Mouse (Mus musculus): ENCODE data around the gene Tdgf1. TPM values are rescaled to one million over a fixed set of nuclear protein-coding genes. Genes with fewer than 3 reads are reported as not detected.

Tdgf1 gene
- polyA plus RNA-seq, 1 experiment from 2014 or later = 0.63 TPM

Small RNA genes within 50 kb of the gene (microRNA-seq; reads per million reads assigned to microRNA genes)
- not detected for gene Gm24269 (ENCODE audit: borderline number of aligned reads)

Other genes with a start within 250 kb of the Tdgf1 start
- gene Myl3, start 204.3 kb downstream of the Tdgf1 start, polyA plus RNA-seq (2014; fragmentation: Nextera tagmentation; extraction: Ambion mirVana) = 39.1 and 53.6 TPM in 2 replicates
- 97.5 and 98.0 TPM in 2 replicates for gene Pth1r, start 199.0 kb downstream of the Tdgf1 start, polyA plus RNA-seq (2014; fragmentation: Nextera tagmentation; extraction: Ambion mirVana)
- not detected in 2 replicates for gene Prss42, start 148.0 kb downstream of the Tdgf1 start, polyA plus RNA-seq (2014; fragmentation: Nextera tagmentation; extraction: Ambion mirVana)
- gene Prss44, start 132.2 kb downstream of the Tdgf1 start, polyA plus RNA-seq (2014; fragmentation: Nextera tagmentation; extraction: Ambion mirVana) = not detected in 2 replicates
- not detected in 2 replicates for gene Prss43, start 119.5 kb downstream of the Tdgf1 start, polyA plus RNA-seq (2014; fragmentation: Nextera tagmentation; extraction: Ambion mirVana)
- 0.17 TPM in 1 of 2 replicates, not detected in the other for gene Prss45, start 111.6 kb downstream of the Tdgf1 start, polyA plus RNA-seq (2014; fragmentation: Nextera tagmentation; extraction: Ambion mirVana)
- gene Prss46, start 101.7 kb downstream of the Tdgf1 start, polyA plus RNA-seq (2014; fragmentation: Nextera tagmentation; extraction: Ambion mirVana) = 0.32 TPM in 1 of 2 replicates, not detected in the other
- gene Prss50, start 88.2 kb downstream of the Tdgf1 start, polyA plus RNA-seq (2014; fragmentation: Nextera tagmentation; extraction: Ambion mirVana) = 0.31 TPM in 1 of 2 replicates, not detected in the other
- gene Als2cl, start 66.3 kb downstream of the Tdgf1 start, polyA plus RNA-seq (2014; fragmentation: Nextera tagmentation; extraction: Ambion mirVana) = 3.0 and 3.4 TPM in 2 replicates
- 0.85 and 1.3 TPM in 2 replicates for gene Tmie, start 66.0 kb downstream of the Tdgf1 start, polyA plus RNA-seq (2014; fragmentation: Nextera tagmentation; extraction: Ambion mirVana)
- gene Fam240a, start 29.3 kb downstream of the Tdgf1 start, polyA plus RNA-seq (2014; fragmentation: Nextera tagmentation; extraction: Ambion mirVana) = not detected in 2 replicates
- gene Lrrc2, start 5.4 kb upstream of the Tdgf1 start, polyA plus RNA-seq (2014; fragmentation: Nextera tagmentation; extraction: Ambion mirVana) = 0.21 and 0.28 TPM in 2 replicates
- gene Rtp3, start 44.4 kb upstream of the Tdgf1 start, polyA plus RNA-seq (2014; fragmentation: Nextera tagmentation; extraction: Ambion mirVana) = 0.21 and 0.35 TPM in 2 replicates
- 3.0 and 4.2 TPM in 2 replicates for gene Ltf, start 73.1 kb upstream of the Tdgf1 start, polyA plus RNA-seq (2014; fragmentation: Nextera tagmentation; extraction: Ambion mirVana)
- 0.35 and 0.97 TPM in 2 replicates for gene Ccrl2, start 111.4 kb upstream of the Tdgf1 start, polyA plus RNA-seq (2014; fragmentation: Nextera tagmentation; extraction: Ambion mirVana)
- gene Lrrfip2, start 171.4 kb upstream of the Tdgf1 start, polyA plus RNA-seq (2014; fragmentation: Nextera tagmentation; extraction: Ambion mirVana) = 39.2 and 40.4 TPM in 2 replicates